Mouse (Mus musculus) erythroblast, adult 5-6 weeks (primary cell): ENCODE data around the gene Trim65. TPM values are rescaled to one million over a fixed set of nuclear protein-coding genes. Genes with fewer than 3 reads are reported as not detected.
"Not testable (repeated sequence)": the region's sequence is repeated elsewhere in the genome, so short reads cannot be mapped to it uniquely, and the experiment has no call there.

Source experiments
- ATAC-seq: replicated peaks from 2 replicates; pipeline ENCODE4 v1.8.0; 2016; ENCODE audit warnings: moderate number of reproducible peaks, mild to moderate bottlenecking, moderate TSS enrichment, inconsistent platforms; ENCODE audit not compliant: poor library complexity, low FRiP score, severe bottlenecking
- total RNA-seq, 2 experiments: library from RNA; stranded (forward) in 1 of 2; stranded (reverse) in 1 of 2; fragments of 150-400 nt in 1 of 2; fragments of 200-764, 138-1000 nt in 1 of 2; gene quantifications; 2 replicates each; pipeline versions ENCODE4 v1.2.3 to v1.2.4; 2015 to 2017; ENCODE audit warnings: low replicate concordance in 2 of 2

The Trim65 gene
- total RNA-seq, 2 experiments from 2014 or later, result 0.38 to 3.3 TPM

- no peak for ATAC-seq
Measured at GRCm38 (mm10) chr11:116093771-116094565, 37.0 kb downstream of the Trim65 start.

- ATAC-seq, result not testable (repeated sequence)
Measured at GRCm38 (mm10) chr11:116092959-116093358, 38.0 kb downstream of the Trim65 start.

- no peak for ATAC-seq
Measured at GRCm38 (mm10) chr11:116091591-116091990, 39.3 kb downstream of the Trim65 start.

GRCm38 (mm10) chr11:116089545-116089944 is 41.4 kb downstream of the Trim65 start:
- ATAC-seq, result no peak

- no peak for ATAC-seq
Measured at GRCm38 (mm10) chr11:116088741-116089394, 42.1 kb downstream of the Trim65 start.

- no peak for ATAC-seq
Measured at GRCm38 (mm10) chr11:116088188-116088587, 42.7 kb downstream of the Trim65 start.

GRCm38 (mm10) chr11:116087194-116088130 is 43.5 kb downstream of the Trim65 start:
- ATAC-seq, result peak; percentile 76

- peak; percentile 89 for ATAC-seq
Measured at GRCm38 (mm10) chr11:116086258-116087193, 44.4 kb downstream of the Trim65 start, which contains the start of gene Wbp2. Gene Wbp2, minus strand, starts transcription at chr11:116086995.

- ATAC-seq, result 0 out of 2 replicates have a peak, but pooled peaks have one; percentile 9
Measured at GRCm38 (mm10) chr11:116084166-116084565, 46.8 kb downstream of the Trim65 start.

GRCm38 (mm10) chr11:116083096-116083672 is 47.7 kb downstream of the Trim65 start:
- no peak for ATAC-seq

GRCm38 (mm10) chr11:116081081-116081480 is 49.8 kb downstream of the Trim65 start:
- no peak for ATAC-seq

- no peak for ATAC-seq
Measured at GRCm38 (mm10) chr11:116079511-116079910, 51.4 kb downstream of the Trim65 start.

GRCm38 (mm10) chr11:116078676-116079320 is 52.1 kb downstream of the Trim65 start:
- no peak for ATAC-seq

- ATAC-seq, result no peak
Measured at GRCm38 (mm10) chr11:116078221-116078620, 52.7 kb downstream of the Trim65 start.

- ATAC-seq, result peak; percentile 77
Measured at GRCm38 (mm10) chr11:116077446-116078204, 53.3 kb downstream of the Trim65 start, which contains the start of gene Unc13d. Gene Unc13d, minus strand, starts transcription at chr11:116077961.

GRCm38 (mm10) chr11:116076836-116077235 is 54.1 kb downstream of the Trim65 start:
- 0 out of 2 replicates have a peak, but pooled peaks have one; percentile 9 for ATAC-seq

- no peak for ATAC-seq
Measured at GRCm38 (mm10) chr11:116076266-116076540, 54.7 kb downstream of the Trim65 start.
